Mouse (Mus musculus) liver, postnatal 0 days (tissue): ENCODE data around the gene Gli2. TPM values are rescaled to one million over a fixed set of nuclear protein-coding genes. Genes with fewer than 3 reads are reported as not detected.

Source experiments
- ATAC-seq: fragments of 200-750 bp; cut with Nextera tagmentation; 2 replicates; pipeline ENCODE4 v1.8.0; 2017; ENCODE audit warnings: mild to moderate bottlenecking, moderate library complexity
- DNase-seq: peaks from one replicate; pipeline ENCODE4 v3.0.0-alpha.2; 2016
- H3K27ac ChIP-seq: fragments of 300-500 bp; sonication (generic); 2 replicates; pipeline ENCODE4 v1.5.1; 2014; ENCODE audit warnings: antibody characterized with exemption, moderate library complexity, mild to moderate bottlenecking, low read depth
- H3K27me3 ChIP-seq: fragments of 300-500 bp; sonication (generic); 2 replicates; pipeline ENCODE4 v1.6.1; 2014; ENCODE audit warnings: low read length, control low read depth, mixed read lengths; ENCODE audit not compliant: insufficient read depth
- H3K36me3 ChIP-seq: fragments of 300-500 bp; sonication (generic); replicated peaks from 2 replicates; pipeline ENCODE4 v1.6.1; 2014; ENCODE audit warnings: mild to moderate bottlenecking, control low read depth, low read length, moderate library complexity, mixed read lengths; ENCODE audit not compliant: insufficient read depth
- H3K4me1 ChIP-seq: fragments of 300-500 bp; sonication (generic); 2 replicates; pipeline ENCODE4 v1.6.1; 2014; ENCODE audit warnings: antibody characterized with exemption, mild to moderate bottlenecking, control low read depth; ENCODE audit not compliant: insufficient read depth
- H3K4me2 ChIP-seq: fragments of 300-500 bp; sonication (generic); 2 replicates; pipeline ENCODE4 v1.6.1; 2014; ENCODE audit warnings: low read depth, mild to moderate bottlenecking, low read length, moderate library complexity, mixed read lengths
- H3K4me3 ChIP-seq: fragments of 300-500 bp; sonication (generic); 2 replicates; pipeline ENCODE4 v1.5.1; 2014; ENCODE audit warnings: low read depth, low read length
- H3K9ac ChIP-seq: fragments of 300-500 bp; sonication (generic); replicated peaks from 2 replicates; pipeline ENCODE4 v1.6.1; 2014; ENCODE audit warnings: mild to moderate bottlenecking, moderate library complexity
- H3K9me3 ChIP-seq: fragments of 300-500 bp; sonication (generic); 2 replicates; pipeline ENCODE4 v1.6.1; 2016; ENCODE audit warnings: mild to moderate bottlenecking, control low read depth, low read length, mixed read lengths
- CTCF ChIP-seq: sonication (generic); IDR thresholded peaks from 2 replicates; pipeline ENCODE4 v1.5.1; 2016; ENCODE audit warnings: antibody characterized with exemption, low read depth
- EP300 ChIP-seq: IDR thresholded peaks from 2 replicates; pipeline ENCODE4 v1.6.1; 2016; ENCODE audit warnings: antibody characterized with exemption, low read depth, mild to moderate bottlenecking
- WGBS: fragments of 180-500 bp; shearing (Covaris S2); extraction: QIAGEN DNeasy Blood & Tissue Kit; methylation state at CpG from one replicate; pipeline ENCODE4 v1.1.7; 2014; ENCODE audit not compliant: insufficient replicate concordance; 5-methylcytosine and 5-hydroxymethylcytosine counted together
- polyA plus RNA-seq: library from polyadenylated mRNA; unstranded; fragments of >200 nt; fragmentation: Nextera tagmentation; extraction: Ambion mirVana; gene quantifications from 2 replicates; pipeline ENCODE4 v1.2.1, GENCODE M21; 2015

Gli2 gene
- polyA plus RNA-seq, 1 experiment from 2014 or later, result 0.27 TPM

- Histone ChIP-seq H3K9me3 (no peaks in the 10 kb centered on the region; the same call in 1 of the 2 replicates), H3K4me2 (no peak overlapping the region), H3K9ac (no peak overlapping the region), H3K4me3 (no peak overlapping the region), H3K36me3 (no peaks in the 10 kb centered on the region), H3K4me1 (peaks cover 3% of the 10 kb centered on the region; the same call in 1 of the 2 replicates), H3K27ac (no peak overlapping the region), H3K27me3 (no peaks in the 10 kb centered on the region)
- DNase-seq (no peak), ATAC-seq (no peak)
- 73% methylated on average over 3 of the region's 3 CpGs for WGBS
- TF ChIP-seq CTCF (no peak), EP300 (no peak)
These were observed 85.4 kb downstream of the Gli2 start for GRCm38 (mm10) chr1:118967976-118968375.

GRCm38 (mm10) chr1:118967281-118967680 lies 86.1 kb downstream of the Gli2 start:
- peak; percentile 41; the same call in 1 of the 2 replicates for ATAC-seq
- TF ChIP-seq EP300, result no peak
- no peak for TF ChIP-seq CTCF
- H3K9me3 ChIP-seq, result no peaks in the 10 kb centered on the region; the same call in 1 of the 2 replicates
- H3K36me3 ChIP-seq, result no peaks in the 10 kb centered on the region
- H3K4me1 ChIP-seq, result peaks cover 3% of the 10 kb centered on the region; the same call in 1 of the 2 replicates
- 48% methylated on average over 3 of the region's 3 CpGs for WGBS
- H3K4me2 ChIP-seq, result no peak overlapping the region
- H3K27ac ChIP-seq, result no peak overlapping the region
- H3K9ac ChIP-seq, result no peak overlapping the region
- H3K4me3 ChIP-seq, result no peak overlapping the region
- no peak for DNase-seq
- no peaks in the 10 kb centered on the region for H3K27me3 ChIP-seq

- ATAC-seq (no peak), DNase-seq (no peak)
- no peaks in the 10 kb centered on the region for H3K36me3 ChIP-seq
- WGBS, result 68% methylated on average over 7 of the region's 7 CpGs
- no peaks in the 10 kb centered on the region for H3K4me1 ChIP-seq
- H3K4me3 ChIP-seq, result no peak overlapping the region
- no peak overlapping the region for H3K9ac ChIP-seq
- no peak overlapping the region for H3K4me2 ChIP-seq
- H3K9me3 ChIP-seq, result no peaks in the 10 kb centered on the region
- no peaks in the 10 kb centered on the region for H3K27me3 ChIP-seq
- TF ChIP-seq CTCF (no peak), EP300 (no peak)
- H3K27ac ChIP-seq, result no peak overlapping the region
These were observed 94.8 kb downstream of the Gli2 start for GRCm38 (mm10) chr1:118958644-118959043.

- WGBS, result 91% methylated on average over 11 of the region's 11 CpGs
- DNase-seq (no peak), ATAC-seq (no peak)
- no peak overlapping the region for H3K9ac ChIP-seq
- H3K4me1 ChIP-seq, result no peaks in the 10 kb centered on the region
- TF ChIP-seq EP300 (no peak), CTCF (no peak)
- no peaks in the 10 kb centered on the region for H3K27me3 ChIP-seq
- no peaks in the 10 kb centered on the region for H3K9me3 ChIP-seq
- H3K36me3 ChIP-seq, result no peaks in the 10 kb centered on the region
- no peak overlapping the region for H3K27ac ChIP-seq
- H3K4me2 ChIP-seq, result no peak overlapping the region
- H3K4me3 ChIP-seq, result no peak overlapping the region
These were observed 97.6 kb downstream of the Gli2 start for GRCm38 (mm10) chr1:118955791-118956190.

GRCm38 (mm10) chr1:118954434-118955301 lies 98.8 kb downstream of the Gli2 start:
- no peak for ATAC-seq
- Histone ChIP-seq H3K4me3 (no peak overlapping the region), H3K9ac (no peak overlapping the region), H3K27ac (no peak overlapping the region), H3K9me3 (no peaks in the 10 kb centered on the region), H3K27me3 (no peaks in the 10 kb centered on the region), H3K36me3 (no peaks in the 10 kb centered on the region), H3K4me1 (no peaks in the 10 kb centered on the region), H3K4me2 (no peak overlapping the region)
- WGBS, result 62% methylated on average over 10 of the region's 10 CpGs
- no peak for DNase-seq
- no peak for TF ChIP-seq CTCF
- TF ChIP-seq EP300, result no peak

- Histone ChIP-seq H3K36me3 (no peaks in the 10 kb centered on the region), H3K27ac (no peak overlapping the region), H3K4me3 (no peak overlapping the region), H3K4me2 (no peak overlapping the region), H3K4me1 (no peaks in the 10 kb centered on the region), H3K27me3 (no peaks in the 10 kb centered on the region), H3K9ac (no peak overlapping the region), H3K9me3 (no peaks in the 10 kb centered on the region)
- no peak for DNase-seq
- WGBS, result 74% methylated on average over 3 of the region's 3 CpGs
- no peak for ATAC-seq
- TF ChIP-seq CTCF (no peak), EP300 (no peak)
These were observed 100.4 kb downstream of the Gli2 start for GRCm38 (mm10) chr1:118953031-118953430.
